Mouse (Mus musculus) liver, embryonic 12.5 days (tissue): Measurements from ENCODE around the gene Gba. TPM values are rescaled to one million over a fixed set of nuclear protein-coding genes. Genes with fewer than 3 reads are reported as not detected.
"Not testable (repeated sequence)": the region's sequence is repeated elsewhere in the genome, so short reads cannot be mapped to it uniquely, and the experiment has no call there.

Experiments used
- ATAC-seq: fragments of 200-750 bp; cut with Nextera tagmentation; 2 replicates; pipeline ENCODE4 v1.8.0; 2017; ENCODE audit warnings: moderate number of reproducible peaks, mild to moderate bottlenecking, moderate library complexity
- H3K27ac ChIP-seq: fragments of 300-500 bp; sonication (generic); 2 replicates; pipeline ENCODE4 v1.5.1; 2016; ENCODE audit warnings: mild to moderate bottlenecking
- H3K27me3 ChIP-seq: fragments of 300-500 bp; sonication (generic); replicated peaks from 2 replicates; pipeline ENCODE4 v1.6.1; 2016; ENCODE audit warnings: mild to moderate bottlenecking, moderate library complexity
- H3K36me3 ChIP-seq: fragments of 300-500 bp; sonication (generic); 2 replicates; pipeline ENCODE4 v1.6.1; 2016; ENCODE audit warnings: mild to moderate bottlenecking, moderate library complexity
- H3K4me1 ChIP-seq: fragments of 300-500 bp; sonication (generic); 2 replicates; pipeline ENCODE4 v1.6.1; 2016
- H3K4me2 ChIP-seq: fragments of 300-500 bp; sonication (generic); 2 replicates; pipeline ENCODE4 v1.6.1; 2016; ENCODE audit warnings: mild to moderate bottlenecking, moderate library complexity
- H3K4me3 ChIP-seq: fragments of 300-500 bp; sonication (generic); 2 replicates; pipeline ENCODE4 v1.5.1; 2016; ENCODE audit warnings: mild to moderate bottlenecking, moderate library complexity
- H3K9ac ChIP-seq: fragments of 300-500 bp; sonication (generic); 2 replicates; pipeline ENCODE4 v1.6.1; 2016; ENCODE audit warnings: mild to moderate bottlenecking, moderate library complexity
- H3K9me3 ChIP-seq: fragments of 300-500 bp; sonication (generic); replicated peaks from 2 replicates; pipeline ENCODE4 v1.6.1; 2016; ENCODE audit warnings: mild to moderate bottlenecking, moderate library complexity
- WGBS: fragments of 180-500 bp; shearing (Covaris S2); methylation state at CpG from one replicate; pipeline ENCODE4 v1.1.7; 2016; ENCODE audit not compliant: insufficient replicate concordance; 5-methylcytosine and 5-hydroxymethylcytosine counted together
- polyA plus RNA-seq: library from polyadenylated mRNA; unstranded; fragments of >200 nt; fragmentation: Nextera tagmentation; extraction: Ambion mirVana; gene quantifications from 2 replicates; pipeline ENCODE4 v1.2.1, GENCODE M21; 2016

The Gba gene
- polyA plus RNA-seq, 1 experiment from 2014 or later: 26.6 TPM

DNA sequence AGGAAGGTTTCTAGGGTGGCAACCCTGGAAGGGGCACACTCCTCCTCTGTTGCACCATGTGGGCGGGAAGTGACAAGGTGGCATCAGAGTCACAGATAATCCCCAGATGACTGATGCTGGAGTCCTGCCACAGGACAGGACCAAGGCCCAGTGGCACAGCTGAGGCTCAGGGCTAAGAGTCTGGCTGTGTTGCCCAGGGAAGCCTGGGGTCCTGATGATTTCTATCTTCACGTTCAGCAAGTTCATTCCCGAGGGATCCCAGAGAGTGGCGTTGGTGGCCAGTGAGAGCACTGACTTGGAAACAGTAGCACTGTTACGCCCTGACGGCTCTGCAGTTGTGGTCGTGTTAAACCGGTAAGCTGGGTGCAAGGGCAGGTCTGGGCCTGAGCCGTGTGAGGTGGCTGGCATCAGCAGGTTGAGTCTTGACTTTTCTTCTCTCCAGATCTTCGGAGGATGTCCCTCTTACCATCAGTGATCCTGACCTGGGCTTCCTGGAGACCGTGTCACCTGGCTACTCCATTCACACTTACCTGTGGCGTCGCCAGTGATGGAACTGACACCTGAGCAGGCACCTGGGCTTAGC is 5.4 kb downstream of the Gba start:
- Histone ChIP-seq H3K9ac (no peak overlapping the region), H3K4me3 (no peak overlapping the region), H3K27me3 (no peaks in the 10 kb centered on the region), H3K9me3 (no peaks in the 10 kb centered on the region), H3K36me3 (peaks cover 78% of the 10 kb centered on the region), H3K4me2 (no peak overlapping the region), H3K4me1 (peaks cover 24% of the 10 kb centered on the region), H3K27ac (no peak overlapping the region)
- 90% methylated on average over 13 of the region's 13 CpGs for WGBS
- ATAC-seq: no peak

- no peaks in the 10 kb centered on the region for H3K27me3 ChIP-seq
- no peak overlapping the region for H3K27ac ChIP-seq
- H3K9me3 ChIP-seq: no peaks in the 10 kb centered on the region
- H3K36me3 ChIP-seq: peaks cover 78% of the 10 kb centered on the region
- H3K9ac ChIP-seq: no peak overlapping the region
- no peak overlapping the region for H3K4me3 ChIP-seq
- no peak for ATAC-seq
- 82% methylated on average over 6 of the region's 6 CpGs for WGBS
- peaks cover 23% of the 10 kb centered on the region for H3K4me1 ChIP-seq
- H3K4me2 ChIP-seq: no peak overlapping the region
Observed at GRCm38 (mm10) chr3:89208736-89209135, 6.0 kb downstream of the Gba start.

DNA sequence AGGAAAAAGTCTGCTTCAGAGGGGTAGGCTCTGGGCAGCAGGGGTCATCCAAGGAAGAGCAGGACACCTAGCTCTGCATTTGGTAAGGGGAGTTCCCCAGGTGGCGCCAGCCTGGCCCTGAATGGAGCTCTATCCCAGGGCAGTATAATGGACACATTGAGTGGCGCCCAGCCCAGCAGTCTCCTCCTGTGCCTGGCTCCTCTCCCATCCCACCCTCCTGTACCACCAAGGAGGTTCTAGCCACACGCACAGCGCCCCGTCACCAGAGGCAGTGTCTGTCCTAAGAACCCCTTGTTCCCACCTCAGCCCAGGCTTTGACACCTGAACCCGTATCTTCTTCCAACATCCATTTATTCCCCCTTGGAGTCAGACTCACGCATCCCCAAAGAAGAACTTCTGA is 7.0 kb downstream of the Gba start:
- Histone ChIP-seq H3K4me3 (no peak overlapping the region), H3K9ac (no peak overlapping the region), H3K9me3 (no peaks in the 10 kb centered on the region), H3K4me1 (peaks cover 29% of the 10 kb centered on the region), H3K4me2 (no peak overlapping the region), H3K27ac (no peak overlapping the region), H3K36me3 (peaks cover 69% of the 10 kb centered on the region), H3K27me3 (no peaks in the 10 kb centered on the region)
- no peak for ATAC-seq
- 84% methylated on average over 7 of the region's 7 CpGs for WGBS

- Histone ChIP-seq H3K4me2 (no peak overlapping the region), H3K4me1 (peaks cover 34% of the 10 kb centered on the region), H3K27me3 (peaks cover 3% of the 10 kb centered on the region), H3K9me3 (no peaks in the 10 kb centered on the region), H3K4me3 (no peak overlapping the region), H3K36me3 (peaks cover 65% of the 10 kb centered on the region), H3K27ac (no peak overlapping the region), H3K9ac (no peak overlapping the region)
- no peak for ATAC-seq
- 75% methylated on average over 13 of the region's 13 CpGs for WGBS
Observed at GRCm38 (mm10) chr3:89210162-89210561, 7.4 kb downstream of the Gba start.

GRCm38 (mm10) chr3:89210731-89211130 is 8.0 kb downstream of the Gba start:
- Histone ChIP-seq H3K27me3 (peaks cover 9% of the 10 kb centered on the region), H3K4me1 (peaks cover 39% of the 10 kb centered on the region), H3K4me3 (no peak overlapping the region), H3K27ac (no peak overlapping the region), H3K4me2 (no peak overlapping the region), H3K9me3 (no peaks in the 10 kb centered on the region), H3K36me3 (peaks cover 59% of the 10 kb centered on the region), H3K9ac (no peak overlapping the region)
- no peak for ATAC-seq
- WGBS: 70% methylated on average over 7 of the region's 7 CpGs

DNA sequence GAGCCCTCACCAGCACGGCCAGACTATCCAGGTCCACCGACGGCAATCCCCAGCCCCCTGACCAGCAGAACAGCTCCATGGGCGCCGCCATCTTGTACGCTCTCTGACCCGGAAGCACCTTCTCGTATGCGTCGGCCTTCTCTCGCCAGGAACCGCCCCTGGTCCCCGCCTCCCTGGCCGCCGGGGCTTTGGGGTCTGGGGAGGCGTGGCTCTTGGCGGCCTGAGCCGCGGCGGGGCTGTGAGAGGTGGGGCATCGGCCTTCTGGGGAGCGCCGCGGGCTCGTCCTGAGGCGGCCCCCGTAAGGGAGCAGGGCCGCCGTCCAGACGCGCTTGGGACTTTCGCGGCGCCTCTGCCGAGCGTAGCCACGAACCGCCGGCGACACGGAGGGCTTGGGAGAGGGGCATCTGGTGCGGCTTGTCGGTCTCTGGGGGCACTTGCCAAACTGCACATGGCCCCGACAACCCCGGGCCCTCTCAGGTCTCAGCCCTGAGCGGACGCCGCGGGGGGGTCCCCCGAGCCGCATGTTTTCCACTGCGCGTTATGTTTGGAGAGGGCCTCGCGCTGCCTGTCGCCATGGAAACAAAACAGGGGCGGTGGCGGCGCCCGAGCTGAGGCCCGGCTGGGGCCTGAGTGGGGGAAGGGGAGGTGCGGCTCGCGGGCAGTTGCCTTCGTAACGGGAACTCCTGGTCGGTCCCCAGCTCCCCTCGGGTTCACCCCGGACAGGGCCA is 11.2 kb downstream of the Gba start:
- Histone ChIP-seq H3K36me3 (peaks cover 28% of the 10 kb centered on the region), H3K27me3 (peaks cover 20% of the 10 kb centered on the region), H3K4me3 (peak overlapping the region; percentile 87), H3K9ac (peak overlapping the region; percentile 80), H3K4me1 (peaks cover 41% of the 10 kb centered on the region), H3K4me2 (peak overlapping the region; percentile 96), H3K9me3 (no peaks in the 10 kb centered on the region), H3K27ac (peak overlapping the region; percentile 90)
- under 1% methylated on average over 69 of the region's 69 CpGs for WGBS
- peak; percentile 90 for ATAC-seq

- Histone ChIP-seq H3K4me3 (peak within 1 kb of the TSS; percentile 87), H3K9ac (peak within 1 kb of the TSS; percentile 80), H3K27me3 (peaks cover 26% of the 10 kb centered on the region), H3K4me2 (peak within 1 kb of the TSS; percentile 96), H3K4me1 (peaks cover 41% of the 10 kb centered on the region), H3K9me3 (no peaks in the 10 kb centered on the region), H3K27ac (peak within 1 kb of the TSS; percentile 90), H3K36me3 (peaks cover 20% of the 10 kb centered on the region)
- no peak for ATAC-seq
- WGBS: 3% methylated on average over 19 of the region's 19 CpGs
Observed at GRCm38 (mm10) chr3:89214681-89215411, 12.1 kb downstream of the Gba start, which contains the start of gene Thbs3. TSS of gene Thbs3 (plus strand) at chr3:89215180.

DNA sequence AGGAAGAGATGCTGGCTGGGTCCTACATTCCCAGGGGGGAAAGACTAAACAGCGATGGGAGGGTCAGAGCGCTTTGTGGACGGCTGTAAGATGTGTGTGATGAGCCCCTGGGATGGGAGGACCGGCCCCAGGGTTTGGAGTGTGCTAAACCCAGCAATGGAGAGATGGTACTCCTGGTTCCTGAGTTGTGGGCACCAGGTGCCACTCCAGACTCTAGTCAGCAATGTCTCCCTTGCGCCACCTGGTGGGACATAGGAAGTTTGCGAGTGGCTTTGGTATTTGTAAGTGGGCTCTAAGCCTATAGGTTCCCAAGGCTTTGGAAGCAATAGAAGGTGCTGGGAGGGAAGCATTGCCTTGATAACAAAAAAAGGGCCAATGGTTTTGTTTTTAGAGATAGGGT is 13.1 kb downstream of the Gba start:
- H3K36me3 ChIP-seq: peaks cover 10% of the 10 kb centered on the region
- peaks cover 41% of the 10 kb centered on the region for H3K4me1 ChIP-seq
- H3K4me2 ChIP-seq: peak overlapping the region; percentile 96
- peak overlapping the region; percentile 87; the same call in 1 of the 2 replicates for H3K4me3 ChIP-seq
- H3K27ac ChIP-seq: 0 out of 2 replicates have a peak overlapping the region, but pooled peaks have one; percentile 14
- ATAC-seq: 0 out of 2 replicates have a peak, but pooled peaks have one; percentile 22
- WGBS: under 1% methylated on average over 6 of the region's 6 CpGs
- no peaks in the 10 kb centered on the region for H3K9me3 ChIP-seq
- H3K27me3 ChIP-seq: peaks cover 27% of the 10 kb centered on the region
- peak overlapping the region; percentile 80; the same call in 1 of the 2 replicates for H3K9ac ChIP-seq

DNA sequence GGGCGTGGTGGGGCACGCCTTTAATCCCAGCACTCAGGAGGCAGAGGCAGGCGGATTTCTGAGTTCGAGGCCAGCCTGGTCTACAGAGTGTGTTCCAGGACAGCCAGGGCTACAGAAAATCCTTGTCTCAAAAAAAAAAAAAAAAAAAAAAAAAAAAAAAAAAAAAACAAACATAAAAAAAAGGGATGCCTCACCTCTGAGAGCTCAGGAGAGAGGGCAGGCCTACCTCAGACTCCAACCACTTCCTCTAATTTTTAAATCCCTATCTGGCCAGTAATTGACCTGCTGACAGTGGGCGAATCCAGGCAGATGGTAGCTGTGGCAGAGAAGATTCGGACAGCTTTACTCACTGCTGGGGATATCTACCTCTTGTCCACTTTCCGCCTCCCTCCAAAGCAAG is 13.7 kb downstream of the Gba start:
- not testable (repeated sequence) for H3K4me3 ChIP-seq, H3K27ac ChIP-seq, ATAC-seq, H3K9ac ChIP-seq, H3K4me2 ChIP-seq, H3K36me3 ChIP-seq, H3K9me3 ChIP-seq
- WGBS: 60% methylated on average over 7 of the region's 7 CpGs
- Histone ChIP-seq H3K27me3 (peaks cover 32% of the 10 kb centered on the region), H3K4me1 (peaks cover 37% of the 10 kb centered on the region)

DNA sequence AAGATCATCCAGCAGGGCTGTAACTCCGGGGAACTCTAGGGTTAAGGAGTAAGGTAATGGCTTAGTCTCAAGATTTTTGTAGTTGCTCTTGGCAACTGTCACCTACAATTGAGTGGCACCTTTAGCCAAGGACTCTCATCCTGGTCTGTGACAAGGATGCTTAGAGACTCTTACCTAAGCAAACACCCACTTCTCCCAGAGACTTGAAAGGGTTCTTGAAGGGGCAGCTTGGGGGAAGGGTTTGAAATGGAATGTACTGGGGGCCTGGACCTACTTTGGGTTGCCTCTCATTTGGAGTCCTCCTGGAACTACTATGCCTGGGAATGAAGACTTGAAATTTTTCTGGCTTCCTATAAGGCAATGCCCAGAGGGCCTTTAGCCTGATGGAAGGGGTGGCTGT is 15.5 kb downstream of the Gba start:
- H3K27me3 ChIP-seq: peaks cover 40% of the 10 kb centered on the region
- WGBS: 63% methylated on average over 1 of the region's 1 CpGs

DNA sequence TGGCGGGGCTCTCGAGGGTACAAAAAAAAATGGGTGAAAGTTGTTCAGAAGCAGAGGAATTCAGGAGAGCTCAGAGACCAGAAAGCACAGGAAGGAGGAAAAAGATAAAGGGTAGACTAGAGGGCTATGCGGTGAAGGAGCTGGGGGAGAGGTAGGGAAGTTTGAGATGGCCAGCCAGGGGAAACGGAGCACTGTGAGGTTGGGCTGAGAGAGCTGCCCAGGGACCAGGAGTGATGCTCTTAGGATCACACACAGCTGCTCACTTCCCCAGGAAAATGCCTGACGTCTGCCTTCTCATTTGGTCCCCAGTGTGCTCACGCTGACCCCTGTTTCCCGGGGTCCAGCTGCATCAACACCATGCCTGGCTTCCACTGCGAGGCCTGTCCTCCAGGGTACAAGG is 16.8 kb downstream of the Gba start:
- Histone ChIP-seq H3K9ac (no peak overlapping the region), H3K27me3 (peaks cover 53% of the 10 kb centered on the region), H3K4me1 (peaks cover 13% of the 10 kb centered on the region), H3K4me2 (no peak overlapping the region), H3K27ac (no peak overlapping the region), H3K9me3 (no peaks in the 10 kb centered on the region), H3K4me3 (no peak overlapping the region), H3K36me3 (no peaks in the 10 kb centered on the region)
- no peak for ATAC-seq
- WGBS: 24% methylated on average over 8 of the region's 8 CpGs

More for the DNA sequence above, 15.5 kb downstream of the Gba start:
- H3K36me3 ChIP-seq: no peaks in the 10 kb centered on the region
- H3K27ac ChIP-seq: no peak overlapping the region
- H3K9ac ChIP-seq: no peak overlapping the region
- H3K4me2 ChIP-seq: no peak overlapping the region
- no peak overlapping the region for H3K4me3 ChIP-seq
- no peaks in the 10 kb centered on the region for H3K9me3 ChIP-seq
- no peak for ATAC-seq
- H3K4me1 ChIP-seq: peaks cover 18% of the 10 kb centered on the region

DNA sequence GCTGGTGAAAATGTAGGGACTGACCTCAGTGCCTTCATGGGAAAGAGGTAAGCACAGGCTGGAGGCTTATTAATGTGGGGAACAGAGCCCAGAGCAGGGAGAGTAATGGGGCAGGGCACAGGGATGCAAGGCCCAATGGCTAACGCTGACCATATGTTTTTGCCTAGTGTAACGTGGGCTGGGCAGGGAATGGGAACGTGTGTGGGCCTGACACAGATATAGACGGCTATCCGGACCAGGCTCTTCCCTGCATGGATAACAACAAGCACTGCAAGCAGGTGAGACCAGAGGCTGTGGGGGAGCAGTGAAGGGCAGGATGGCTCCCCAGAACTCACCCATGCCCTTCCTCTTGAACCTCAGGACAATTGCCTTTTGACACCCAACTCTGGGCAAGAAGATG is 18.4 kb downstream of the Gba start:
- Histone ChIP-seq H3K4me3 (no peak overlapping the region), H3K36me3 (no peaks in the 10 kb centered on the region), H3K4me1 (peaks cover 3% of the 10 kb centered on the region; the same call in 1 of the 2 replicates), H3K4me2 (no peak overlapping the region), H3K9ac (no peak overlapping the region), H3K9me3 (no peaks in the 10 kb centered on the region), H3K27ac (no peak overlapping the region), H3K27me3 (peaks cover 59% of the 10 kb centered on the region)
- 73% methylated on average over 5 of the region's 5 CpGs for WGBS
- ATAC-seq: no peak
